Mouse (Mus musculus): ENCODE results near the gene Armh4.
A peak's percentile ranks its signal among the peaks of the same experiment; 100 is the strongest.

Gene Armh4

DNA sequence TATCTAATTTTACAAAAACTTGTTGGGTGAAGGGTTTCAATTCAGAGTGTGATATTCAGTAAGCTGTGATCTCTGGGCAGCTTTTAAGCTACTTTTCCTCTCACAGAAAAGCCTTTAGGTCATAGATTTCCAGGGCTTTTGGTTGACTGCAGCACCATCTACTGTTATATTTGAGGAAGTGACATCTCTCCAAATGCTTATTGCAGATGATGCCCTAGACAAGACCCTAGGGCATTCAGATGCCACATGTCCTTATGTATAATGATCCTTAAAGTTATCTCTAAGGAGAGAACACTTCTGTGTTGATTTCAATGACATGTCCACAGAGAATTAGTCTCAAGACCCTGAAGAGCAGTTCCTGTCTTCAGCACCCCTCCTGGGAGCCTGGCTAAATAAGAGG is 49.2 kb downstream of the Armh4 start:
- peak; percentile 49 for DNase-seq (ENCODE audit: low read depth, low spot score)

DNA sequence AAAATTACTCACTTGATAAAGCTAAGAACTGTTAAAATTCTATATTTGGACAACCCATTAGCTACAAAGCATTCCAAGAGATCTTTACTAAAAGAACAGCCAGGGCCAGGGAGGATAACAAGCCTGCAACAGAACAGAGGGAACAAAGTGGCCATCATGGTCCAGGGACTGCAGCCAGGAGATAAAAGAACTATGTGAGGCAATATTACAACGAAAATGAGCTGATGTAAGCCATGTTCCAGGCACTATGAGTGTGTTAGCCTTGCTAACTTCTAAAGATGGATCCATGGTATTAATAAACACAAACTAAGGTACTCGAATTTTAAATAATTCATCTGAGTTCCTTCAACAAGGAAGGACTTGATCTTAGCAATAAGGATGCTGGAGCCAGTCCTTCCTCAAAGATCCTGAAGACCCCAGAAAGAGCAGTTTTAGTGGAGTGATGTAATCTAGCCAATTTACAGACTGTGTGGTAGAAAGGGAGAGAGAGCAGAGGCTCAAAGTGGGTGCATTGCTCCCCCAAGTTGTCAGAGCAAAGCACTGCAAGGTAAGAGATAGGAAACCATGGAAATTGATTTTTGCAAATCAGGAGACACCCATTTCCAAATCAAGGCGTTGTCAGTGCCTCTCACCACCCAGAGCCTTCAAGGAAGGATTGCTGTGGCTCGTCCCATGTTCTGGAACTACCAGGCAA is 59.7 kb downstream of the Armh4 start:
- peak; percentile 16 for DNase-seq (ENCODE audit: low read depth, low spot score)

DNA sequence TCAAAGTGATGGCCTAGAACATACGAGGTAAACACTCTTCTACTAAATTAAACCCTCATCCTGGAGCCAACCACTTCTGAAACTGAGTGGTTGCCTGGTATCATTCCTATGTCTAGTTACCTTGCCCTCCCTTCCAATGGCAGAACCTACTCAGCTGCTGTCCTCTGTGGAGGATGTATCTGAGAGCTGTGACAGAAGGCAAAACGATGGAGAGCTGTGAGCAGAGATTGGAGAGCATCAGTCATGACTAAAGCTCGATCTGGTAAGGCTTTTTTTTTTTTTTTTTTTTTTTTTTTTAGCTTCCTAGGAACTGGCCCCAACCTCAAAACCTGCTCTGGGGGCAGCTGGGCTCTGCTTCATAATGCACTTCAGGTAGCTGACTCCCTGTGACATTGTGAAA is 60.4 kb downstream of the Armh4 start:
- no peak for DNase-seq (ENCODE audit: low read depth, low spot score)

DNA sequence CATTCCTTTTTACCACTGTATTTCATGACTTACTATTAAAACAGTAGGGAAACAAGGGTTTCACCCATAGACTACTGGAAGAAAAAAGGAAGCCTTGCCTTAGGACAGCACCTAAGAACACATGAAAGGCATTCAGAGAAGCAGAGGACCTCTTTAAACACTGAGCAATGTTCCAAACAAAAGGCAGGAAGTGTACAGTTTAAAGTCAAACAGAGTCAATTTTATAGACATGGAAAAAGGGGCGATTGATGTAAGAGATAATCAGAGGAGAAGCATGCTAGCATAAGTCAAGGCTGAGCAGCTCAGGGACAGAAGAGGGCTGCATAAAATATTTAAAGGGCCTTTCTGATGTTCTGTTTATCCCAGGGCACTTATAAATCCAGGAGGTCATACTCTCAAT is 61.9 kb downstream of the Armh4 start:
- no peak for DNase-seq (ENCODE audit: low read depth, low spot score)

DNA sequence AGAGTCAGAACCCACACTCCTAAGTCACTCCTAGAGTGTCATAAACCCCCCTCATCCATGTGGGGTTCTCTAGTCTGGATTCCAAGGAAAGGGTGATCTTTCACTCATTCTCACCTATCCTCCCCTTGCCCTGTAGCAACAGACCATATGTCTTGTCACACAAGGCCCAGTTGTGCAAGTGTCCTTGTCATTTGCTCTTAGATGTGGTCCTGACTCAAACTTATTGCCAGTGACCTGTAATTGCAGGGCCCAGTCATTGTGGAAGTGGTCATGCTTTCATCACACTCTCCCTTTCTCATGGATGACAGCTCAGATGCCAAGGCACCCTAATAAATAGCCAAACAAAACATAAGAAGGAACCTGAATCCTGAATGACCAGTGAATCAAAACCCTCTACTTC is 63.5 kb downstream of the Armh4 start:
- no peak for DNase-seq (ENCODE audit: low read depth, low spot score)

DNA sequence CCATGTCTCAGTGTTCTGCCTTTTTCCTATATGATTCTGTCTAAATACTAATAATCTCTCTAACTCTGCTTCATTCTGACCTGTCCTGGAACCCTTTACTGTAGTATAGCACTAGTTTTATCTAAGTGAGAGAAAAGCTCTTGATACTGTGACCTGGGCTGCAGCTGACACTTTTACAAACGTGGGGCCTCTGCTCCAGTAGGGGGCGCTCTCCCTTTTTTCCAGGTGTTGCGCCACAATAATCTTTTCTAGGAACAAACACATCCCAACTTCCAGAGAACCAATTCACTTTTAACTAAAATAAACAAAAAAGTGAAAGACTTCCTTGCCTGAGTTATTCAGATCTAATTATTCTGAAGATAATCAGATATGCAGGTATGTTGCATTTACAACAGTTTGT is 72.2 kb downstream of the Armh4 start:
- no peak for DNase-seq (ENCODE audit: low read depth, low spot score)

DNA sequence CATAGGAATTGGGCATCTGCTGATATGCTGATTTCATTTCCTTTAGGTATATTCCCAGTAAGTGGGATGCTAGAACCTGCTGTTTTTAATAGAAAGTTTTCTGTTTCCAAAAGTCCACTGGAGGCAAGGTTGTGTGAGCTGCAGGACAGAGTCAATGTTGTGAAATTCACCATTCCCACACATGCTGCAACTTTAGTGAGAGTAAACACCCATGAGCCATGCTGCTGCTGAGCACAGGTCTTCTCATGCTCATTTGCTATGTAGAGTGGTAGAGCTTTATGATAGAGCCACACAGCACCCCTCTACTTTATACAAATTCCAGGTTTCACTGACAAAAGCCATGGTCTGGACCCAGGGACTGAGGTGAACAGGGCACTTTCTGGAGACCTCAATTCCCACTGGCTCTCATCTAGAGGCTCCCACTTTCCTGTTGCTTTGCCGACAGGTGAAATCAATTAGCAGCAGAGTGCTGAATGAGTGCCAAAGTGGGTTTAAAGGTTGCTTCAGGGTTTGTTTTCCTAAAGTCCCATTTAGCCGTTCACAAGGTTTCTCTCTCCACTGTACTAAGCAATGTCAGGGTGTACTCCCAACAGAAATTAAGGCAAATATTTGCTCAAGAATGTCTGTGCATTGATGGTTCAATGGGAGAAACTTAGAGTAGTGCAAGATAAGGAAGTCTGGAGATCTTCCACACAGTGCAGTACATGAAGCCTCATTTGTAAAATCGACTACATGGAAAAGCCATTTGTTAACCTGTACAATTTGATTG is 79.6 kb downstream of the Armh4 start:
- DNase-seq (ENCODE audit: low read depth, low spot score) = no peak

DNA sequence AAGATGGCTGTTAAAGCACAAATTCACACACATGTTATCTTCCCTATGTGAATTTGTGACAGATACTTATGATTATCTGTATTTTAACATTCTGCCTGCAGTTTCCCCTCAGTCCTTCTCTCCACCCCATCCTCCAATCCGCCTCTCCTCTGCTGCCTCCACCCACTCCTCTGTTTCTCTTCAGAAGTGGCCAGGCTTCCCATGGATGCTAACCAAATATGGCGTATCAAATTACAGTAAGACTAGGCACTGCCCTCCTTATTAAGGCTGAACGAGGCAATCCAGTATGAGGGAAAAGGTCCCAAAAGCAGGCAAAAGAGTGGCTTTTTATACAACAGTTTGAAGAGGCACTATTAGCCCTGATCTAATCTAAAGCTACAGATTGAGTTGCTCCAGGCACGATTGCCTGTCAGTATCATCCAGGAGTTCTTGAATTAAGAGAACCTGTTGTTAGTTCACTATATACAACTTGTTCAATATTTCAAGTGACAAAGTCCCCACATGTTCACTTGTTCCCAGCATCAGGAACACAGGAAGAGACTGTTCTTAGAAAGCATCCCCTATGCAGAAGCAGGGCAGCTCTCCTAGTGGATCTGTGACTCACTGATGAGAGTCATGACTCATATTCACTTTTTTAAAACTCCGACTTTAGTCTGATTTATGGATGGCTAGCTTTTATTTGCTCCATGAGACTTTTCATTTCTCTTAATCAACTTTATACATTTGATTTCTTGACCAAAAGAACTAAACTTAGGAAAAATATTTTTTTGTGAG is 103.5 kb downstream of the Armh4 start:
- no peak for DNase-seq (ENCODE audit: low read depth, low spot score)

DNA sequence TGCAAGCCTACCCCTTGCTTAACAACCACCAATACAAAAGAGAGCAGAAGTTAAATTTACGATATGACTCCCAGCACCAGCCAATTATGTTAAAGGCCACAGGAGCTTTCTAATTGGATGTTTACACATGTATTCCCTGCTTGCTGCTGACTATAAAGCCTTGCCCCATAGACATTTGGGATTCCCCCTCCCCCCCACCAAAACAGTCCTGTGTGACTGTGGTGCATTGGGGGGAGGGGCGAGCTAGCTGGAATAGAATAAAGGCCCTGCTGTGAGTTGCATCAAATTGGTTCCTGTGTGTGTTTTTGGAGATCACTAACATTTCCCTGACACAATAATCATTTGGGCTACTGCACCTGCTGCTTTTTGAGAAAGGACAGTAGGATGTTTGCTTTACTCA is 106.6 kb downstream of the Armh4 start:
- no peak for DNase-seq (ENCODE audit: low read depth, low spot score)

DNA sequence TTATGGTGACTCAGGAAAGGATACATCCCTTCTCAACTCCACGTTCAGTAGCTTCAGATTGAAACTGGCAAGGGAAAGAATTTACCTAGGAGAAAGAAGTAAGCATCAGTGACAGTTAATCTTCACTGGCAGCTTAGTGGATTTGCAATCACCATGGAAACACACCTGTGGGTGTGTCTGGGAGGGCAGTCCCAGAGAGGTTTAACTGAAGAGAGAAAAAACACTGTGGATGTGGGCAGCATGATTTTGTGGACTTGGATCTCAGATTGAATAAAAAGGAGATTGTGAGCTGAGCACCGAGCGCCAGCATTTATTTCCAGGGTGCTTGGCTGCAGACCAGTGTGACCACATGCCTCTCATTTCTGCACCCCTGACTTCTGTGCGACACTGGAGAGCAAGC is 122.7 kb downstream of the Armh4 start:
- DNase-seq (ENCODE audit: low read depth, low spot score) = no peak

DNA sequence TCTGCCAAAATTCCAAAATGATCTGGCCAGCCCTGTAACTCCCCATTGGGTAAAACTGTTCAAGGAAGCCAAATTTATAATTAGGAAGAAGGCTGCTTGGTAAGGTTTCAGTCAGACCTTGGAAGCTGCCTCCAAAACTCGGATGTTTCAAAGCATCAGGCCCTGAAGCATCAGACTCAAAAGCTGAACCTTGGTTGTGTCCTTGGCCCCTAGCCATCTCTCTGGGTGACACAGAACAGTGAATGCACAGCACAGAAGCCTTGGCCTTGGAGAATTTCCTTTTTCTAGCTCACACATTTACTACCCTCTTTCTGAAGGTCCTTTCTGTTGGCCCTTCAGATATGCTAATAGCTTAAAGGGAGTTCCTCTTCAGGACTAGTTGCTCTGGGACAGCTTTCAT is 134.0 kb downstream of the Armh4 start:
- DNase-seq (ENCODE audit: low read depth, low spot score) = no peak

DNA sequence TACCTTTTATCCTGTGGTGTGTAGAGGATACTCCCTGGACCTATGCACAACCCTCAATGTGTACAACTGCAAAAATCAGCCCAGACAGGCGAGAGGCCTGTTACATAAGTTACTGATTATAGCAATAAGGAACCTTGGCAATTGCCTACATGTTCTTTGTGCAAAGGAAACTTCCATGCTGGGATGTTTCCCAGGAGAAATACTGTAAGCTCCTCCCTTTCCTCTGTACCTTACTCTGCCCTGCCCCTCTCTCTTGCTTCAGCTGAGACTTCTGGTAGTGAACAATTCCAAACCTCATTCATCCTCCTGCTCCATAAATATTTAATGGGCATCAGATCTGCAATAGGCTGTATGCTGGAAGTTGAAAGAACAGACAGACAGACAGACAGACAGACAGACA is 145.8 kb downstream of the Armh4 start:
- no peak for DNase-seq (ENCODE audit: low read depth, low spot score)

DNA sequence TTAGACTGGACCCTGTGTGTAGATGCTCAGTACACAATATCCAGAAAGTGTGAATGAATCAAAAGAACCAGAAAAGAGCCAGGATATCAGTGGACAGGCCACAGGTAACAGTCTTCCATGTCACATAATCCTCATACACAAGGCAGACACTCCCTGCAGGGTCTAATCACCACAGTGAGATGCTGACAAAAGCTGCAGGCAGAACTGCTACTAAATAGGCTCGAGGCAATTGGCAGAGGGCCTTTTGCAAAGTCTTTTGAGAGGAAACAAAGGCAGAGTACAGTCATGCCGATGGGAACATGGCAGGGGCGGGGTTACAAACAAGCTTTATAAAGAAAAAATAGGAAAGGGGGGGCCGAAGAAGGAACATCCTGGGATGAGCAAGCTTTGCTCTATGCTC is 157.1 kb downstream of the Armh4 start:
- no peak for DNase-seq (ENCODE audit: low read depth, low spot score)
